Mouse (Mus musculus) myocyte (in vitro differentiated cells): ENCODE results near the gene Zdhhc21.

Source experiments
- CEBPB ChIP-seq: IDR thresholded peaks from 2 replicates; pipeline ENCODE4 v1.6.1; 2011; ENCODE audit warnings: mild to moderate bottlenecking, moderate library complexity; ENCODE audit not compliant: poor library complexity, insufficient read depth, severe bottlenecking
- E2F4 ChIP-seq: IDR thresholded peaks from one replicate; pipeline ENCODE4 v1.6.1; 2011; ENCODE audit warnings: mild to moderate bottlenecking, control low read depth, moderate library complexity; ENCODE audit not compliant: insufficient read depth
- MYOD1 ChIP-seq, 3 experiments: IDR thresholded peaks; one replicate each; pipeline ENCODE4 v1.6.1; 2011; ENCODE audit warnings: control low read depth in 2 of 3, low read depth in 2 of 3, mild to moderate bottlenecking in 2 of 3, moderate library complexity in 1 of 3; ENCODE audit not compliant: insufficient read length in 2 of 3, control insufficient read depth in 1 of 3
- POLR2A ChIP-seq: IDR thresholded peaks from one replicate; pipeline ENCODE4 v1.6.1; 2011; ENCODE audit warnings: low read depth, mild to moderate bottlenecking, control low read depth, moderate library complexity; ENCODE audit not compliant: insufficient read length
- TCF12 ChIP-seq: IDR thresholded peaks from one replicate; pipeline ENCODE4 v1.6.1; 2011; ENCODE audit warnings: mild to moderate bottlenecking, control low read depth; ENCODE audit not compliant: poor library complexity, insufficient read depth, severe bottlenecking

- TF ChIP-seq POLR2A (no peak), TCF12 (no peak), MYOD1 (IDR thresholded peaks at IDR 0.05; ENCODE audit: control insufficient read depth in 1 of 3, insufficient read length in 2 of 3, low read depth in 2 of 3) (no peak), CEBPB (no peak), E2F4 (no peak)
Observed at GRCm38 (mm10) chr4:82816351-82816750, 43.4 kb downstream of the Zdhhc21 start.
